Comparison of ENCODE assay signal across 8 mouse cellular contexts in the genomic region with DNA sequence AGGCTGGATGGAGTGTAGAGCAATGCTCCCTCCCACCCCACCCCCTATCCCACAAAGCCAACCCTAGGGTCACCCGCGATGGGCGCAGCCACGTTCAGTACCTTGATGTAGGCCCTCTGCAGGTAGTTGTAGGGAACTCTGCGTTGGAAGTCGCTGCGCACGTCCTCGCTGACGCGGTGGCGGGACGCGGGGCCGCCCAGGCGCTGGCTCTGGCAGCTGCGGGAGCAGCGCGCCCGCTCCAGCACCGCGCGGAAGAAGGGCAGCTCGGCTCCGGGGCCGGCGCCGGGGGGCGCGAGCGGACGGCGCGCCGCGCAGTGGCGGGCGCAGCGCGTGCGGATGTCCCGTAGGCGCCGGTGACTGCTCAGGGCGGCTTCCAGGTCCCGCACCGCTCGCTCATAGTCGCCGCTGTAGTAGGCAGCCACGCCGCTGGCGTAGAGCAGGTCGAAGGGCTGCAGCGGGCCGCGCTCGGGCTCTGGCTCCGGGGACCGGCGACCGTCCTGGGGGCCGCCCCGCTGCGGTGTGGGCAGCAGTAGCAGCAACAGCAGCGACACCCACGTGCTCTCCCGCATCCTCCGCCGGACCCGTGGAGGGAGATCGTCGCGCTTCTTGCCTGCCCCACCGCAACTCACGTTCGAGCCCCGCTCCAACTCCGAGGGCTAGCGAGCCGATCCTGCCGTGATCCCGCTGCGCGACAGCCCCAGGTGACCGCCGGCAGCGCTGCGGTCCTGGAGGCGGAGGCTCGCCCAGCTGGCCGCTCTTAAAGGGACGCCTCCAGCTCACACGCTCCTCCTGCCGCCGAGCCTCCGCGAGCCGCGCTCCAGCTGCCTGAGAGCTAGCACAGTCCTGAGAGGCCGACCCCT. TPM values are rescaled to one million over a fixed set of nuclear protein-coding genes. Genes with fewer than 3 reads are reported as not detected.
DNase-seq lines count a peak whose midpoint lies in the region; ATAC-seq lines count a peak whose summit lies in the region.

Gene P3h2 (minus strand): TSS at position 670 of the 860 bp plus-strand sequence.

- peak within 1 kb of the TSS; percentile 59 for H3K27ac ChIP-seq in forebrain, embryonic 12.5 days
- peak within 1 kb of the TSS; percentile 88 for H3K27ac ChIP-seq in heart, embryonic 15.5 days
- peak within 1 kb of the TSS; percentile 19; the same call in 1 of the 2 replicates for H3K27ac ChIP-seq in liver, embryonic 11.5 days (ENCODE audit: low read depth, low read length)

- H3K9me3 ChIP-seq in forebrain, embryonic 12.5 days, result no peaks in the 10 kb centered on the region
- H3K9me3 ChIP-seq in heart, embryonic 15.5 days (replicated peaks), result no peaks in the 10 kb centered on the region
- no peaks in the 10 kb centered on the region for H3K9me3 ChIP-seq in liver, embryonic 11.5 days (ENCODE audit: control insufficient read depth, low read length)

- under 1% methylated on average over 78 of the region's 101 CpGs for WGBS in forebrain, embryonic 12.5 days
- under 1% methylated on average over 89 of the region's 101 CpGs for WGBS in heart, embryonic 15.5 days
- WGBS in liver, embryonic 11.5 days, result under 1% methylated on average over 100 of the region's 101 CpGs

- peak within 1 kb of the TSS; percentile 61 for H3K9ac ChIP-seq in forebrain, embryonic 12.5 days
- H3K9ac ChIP-seq in heart, embryonic 15.5 days, result peak within 1 kb of the TSS; percentile 79
- peak within 1 kb of the TSS; percentile 39 for H3K9ac ChIP-seq in liver, embryonic 11.5 days (ENCODE audit: low read depth, low read length)

- ATAC-seq in forebrain, embryonic 12.5 days (ENCODE audit: low FRiP score), result peak; percentile 93
- ATAC-seq in heart, embryonic 15.5 days (replicated peaks; ENCODE audit: insufficient number of reproducible peaks, insufficient read depth, low FRiP score, low read depth), result peak; percentile 87
- peak; percentile 83 for ATAC-seq in liver, embryonic 11.5 days (replicated peaks; ENCODE audit: low FRiP score)

- peak within 1 kb of the TSS; percentile 81 for H3K4me2 ChIP-seq in forebrain, embryonic 12.5 days
- peak within 1 kb of the TSS; percentile 84 for H3K4me2 ChIP-seq in heart, embryonic 15.5 days
- peak within 1 kb of the TSS; percentile 85 for H3K4me2 ChIP-seq in liver, embryonic 11.5 days

- peaks cover 23% of the 10 kb centered on the region; the same call in 1 of the 2 replicates for H3K27me3 ChIP-seq in forebrain, embryonic 12.5 days
- H3K27me3 ChIP-seq in heart, embryonic 15.5 days, result no peaks in the 10 kb centered on the region
- peaks cover 23% of the 10 kb centered on the region for H3K27me3 ChIP-seq in liver, embryonic 11.5 days (replicated peaks; ENCODE audit: control insufficient read depth, insufficient read depth, low read length)

- H3K4me1 ChIP-seq in forebrain, embryonic 12.5 days, result peaks cover 13% of the 10 kb centered on the region; the same call in 1 of the 2 replicates
- H3K4me1 ChIP-seq in heart, embryonic 15.5 days (replicated peaks), result peaks cover 25% of the 10 kb centered on the region
- no peaks in the 10 kb centered on the region for H3K4me1 ChIP-seq in liver, embryonic 11.5 days (replicated peaks; ENCODE audit: control insufficient read depth, insufficient read depth, low read length)

- DNase-seq in thymus, postnatal 14 days, result peak; percentile 2
- DNase-seq in thymus, postnatal 0 days (ENCODE audit: low spot score), result no peak
- peak; percentile 88 for DNase-seq in kidney, postnatal 10 days
- DNase-seq in liver, embryonic 11.5 days (ENCODE audit: low spot score), result peak; percentile 70
- DNase-seq in neural tube, embryonic 10.5 days (ENCODE audit: extremely low spot score, low spot score), result peak; percentile 81
- peak; percentile 21 for DNase-seq in thymus, postnatal 4 days

- H3K4me3 ChIP-seq in forebrain, embryonic 12.5 days (replicated peaks), result peak within 1 kb of the TSS; percentile 64
- H3K4me3 ChIP-seq in heart, embryonic 15.5 days, result peak within 1 kb of the TSS; percentile 80
- peak within 1 kb of the TSS; percentile 62 for H3K4me3 ChIP-seq in liver, embryonic 11.5 days (ENCODE audit: low read depth, low read length)

- H3K36me3 ChIP-seq in forebrain, embryonic 12.5 days (replicated peaks), result no peaks in the 10 kb centered on the region
- H3K36me3 ChIP-seq in heart, embryonic 15.5 days, result no peaks in the 10 kb centered on the region
- no peaks in the 10 kb centered on the region for H3K36me3 ChIP-seq in liver, embryonic 11.5 days (ENCODE audit: control insufficient read depth, insufficient read depth, low read length)

RNA-seq across cellular contexts. Expression of gene P3h2, which starts in this region (rescaled TPM):
- 0.65 and 0.81 TPM in 2 replicates for polyA plus RNA-seq in thymus, postnatal 0 days (2015; fragmentation: Nextera tagmentation; extraction: Ambion mirVana)
- 1.3 and 2.3 TPM in 2 replicates for polyA plus RNA-seq in forebrain, embryonic 12.5 days (2016; fragmentation: Nextera tagmentation; extraction: Ambion mirVana)
- 3.5 and 5.2 TPM in 2 replicates for polyA plus RNA-seq in heart, embryonic 15.5 days (2015; fragmentation: Nextera tagmentation; extraction: Ambion mirVana)
- polyA plus RNA-seq in liver, embryonic 11.5 days (2014; fragmentation: Nextera tagmentation; extraction: Ambion mirVana), result 2.8 and 2.9 TPM in 2 replicates

Comparison
In these comparisons a context has a peak if more than half of its experiments do, and no peak if none do; other contexts are left out.
1. H3K27ac ChIP-seq: peak in every context shown above with its lines; median percentile 88 in heart, embryonic 15.5 days; 59 in forebrain, embryonic 12.5 days; 19 in liver, embryonic 11.5 days.